Mouse (Mus musculus) cerebellum, adult 11-12 months (tissue): Measurements from ENCODE around the gene Szt2.

Experiments used
- DNase-seq: peaks from one replicate; pipeline ENCODE4 v3.0.0; 2022

Gene Szt2

DNA sequence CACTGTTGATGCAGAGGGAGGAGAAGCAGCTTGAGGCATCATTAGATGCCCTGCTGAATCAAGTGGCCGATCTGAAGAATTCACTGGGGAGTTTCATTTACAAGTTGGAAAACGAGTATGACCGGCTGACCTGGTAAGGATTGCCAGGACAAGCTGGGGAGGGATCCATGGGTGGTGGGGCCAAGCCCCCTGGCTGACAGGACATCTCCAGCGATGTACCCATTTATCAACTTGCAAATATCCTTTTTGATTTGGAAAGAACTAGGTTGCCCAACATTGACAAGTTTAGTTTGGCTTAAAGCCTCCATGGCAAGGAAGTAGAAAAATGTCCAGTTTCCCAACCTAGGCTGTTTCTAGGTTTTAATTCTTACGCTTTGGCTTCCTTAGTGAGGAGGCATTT, 1.8 kb upstream of the Szt2 start:
- DNase-seq, result no peak

DNA sequence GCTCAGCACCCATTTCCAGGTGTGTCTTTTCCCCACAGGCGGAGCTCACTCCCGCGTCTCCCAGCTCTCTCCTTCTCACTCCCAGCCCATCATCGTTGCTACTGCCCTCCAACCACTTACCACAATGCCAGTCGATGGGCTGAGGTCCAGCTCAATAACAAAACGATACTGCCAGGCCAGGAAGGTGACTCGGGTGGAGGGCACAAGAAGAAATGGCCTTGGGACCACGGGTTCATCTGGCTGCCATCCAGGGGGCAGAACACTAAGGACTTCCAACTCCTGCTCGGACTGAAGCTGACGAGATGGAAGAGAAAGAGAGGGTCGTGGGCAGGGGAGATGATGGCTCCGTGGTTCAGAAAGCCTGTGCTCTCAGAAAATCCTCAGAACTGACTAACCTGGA, 6.4 kb downstream of the Szt2 start:
- no peak for DNase-seq

- DNase-seq, result no peak
Measured at GRCm38 (mm10) chr4:118401918-118402317, 7.2 kb downstream of the Szt2 start.

GRCm38 (mm10) chr4:118401421-118401820, 7.7 kb downstream of the Szt2 start:
- DNase-seq, result no peak

GRCm38 (mm10) chr4:118398400-118398799, 10.7 kb downstream of the Szt2 start:
- DNase-seq, result no peak

DNA sequence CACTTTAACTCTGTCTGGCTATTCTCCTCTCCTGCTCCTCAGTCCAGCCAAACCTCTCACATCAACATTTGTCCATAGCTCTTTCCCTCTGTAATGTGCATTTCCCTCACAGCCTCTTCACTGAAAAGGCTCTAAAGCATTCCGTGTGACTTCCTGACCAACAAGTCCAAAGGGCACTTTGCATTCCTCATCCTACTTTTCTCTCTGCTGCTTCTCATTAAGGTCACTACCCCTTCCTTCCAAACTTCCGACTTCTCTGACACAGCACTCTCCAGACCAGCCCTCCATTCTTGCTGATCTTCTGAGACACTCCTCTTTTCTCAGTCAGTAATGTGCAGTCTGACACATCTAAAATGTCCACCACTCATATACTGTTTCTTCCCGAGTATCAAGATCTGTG, 12.6 kb downstream of the Szt2 start:
- DNase-seq, result no peak

DNA sequence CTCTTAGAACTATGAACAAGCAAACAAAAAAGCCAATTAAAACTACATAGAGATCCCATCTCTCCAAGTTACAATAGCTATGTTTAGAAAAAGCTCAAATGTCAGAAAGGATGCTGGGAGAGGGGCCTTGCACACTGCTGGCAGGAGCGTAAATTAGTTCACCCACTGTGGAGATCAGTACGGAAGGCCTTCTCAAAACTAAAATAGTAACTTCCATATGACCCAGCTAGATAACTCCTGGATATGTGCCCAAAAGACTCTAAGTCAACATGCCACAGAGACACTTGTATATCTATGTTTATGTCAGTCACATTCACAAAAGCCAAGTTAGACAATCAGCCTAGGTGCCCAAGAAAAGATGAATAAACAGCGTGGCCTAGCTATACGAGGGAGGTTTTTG, 13.8 kb downstream of the Szt2 start:
- DNase-seq, result no peak

DNA sequence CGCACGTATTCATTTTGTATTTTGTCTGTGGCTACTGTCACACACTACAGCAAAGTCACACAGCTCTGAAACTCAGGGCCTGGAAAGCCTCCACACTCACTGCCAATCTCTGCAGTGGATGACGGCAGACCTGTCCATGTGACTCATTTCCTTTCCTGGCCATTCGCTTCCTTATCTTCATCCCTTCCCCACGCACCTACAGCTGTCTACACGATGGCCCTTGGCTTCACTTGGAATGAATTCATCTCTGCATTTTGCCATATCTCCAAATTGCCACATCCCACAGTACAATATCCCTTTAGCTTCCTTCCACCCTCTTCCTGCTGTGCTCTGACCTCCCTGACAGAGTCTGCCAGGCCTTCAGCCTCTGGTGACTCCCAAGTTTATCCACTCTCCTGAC, 14.6 kb downstream of the Szt2 start:
- no peak for DNase-seq

- DNase-seq, result no peak
Measured at GRCm38 (mm10) chr4:118390146-118390545, 18.9 kb downstream of the Szt2 start.

DNA sequence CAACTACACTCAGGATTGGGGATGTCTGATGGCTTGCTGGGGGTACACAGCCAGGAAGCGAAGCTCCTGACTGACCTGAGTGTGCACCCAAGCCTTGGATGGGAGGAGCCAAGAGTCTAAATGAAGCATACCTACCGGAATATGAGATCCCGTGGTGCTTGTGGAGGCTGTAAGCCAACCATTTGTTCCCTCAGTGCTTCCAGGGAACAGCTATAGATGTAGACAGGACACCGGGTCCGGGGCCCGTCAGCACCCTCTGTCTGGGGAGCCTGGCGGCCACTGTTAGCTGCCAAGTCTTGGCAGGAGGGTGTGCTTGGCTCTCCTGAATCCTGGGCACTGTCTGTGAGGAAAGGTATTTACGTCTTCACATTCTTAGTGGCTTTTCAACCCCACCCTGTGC, 21.8 kb downstream of the Szt2 start:
- no peak for DNase-seq

- DNase-seq, result no peak
Measured at GRCm38 (mm10) chr4:118383271-118383670, 25.8 kb downstream of the Szt2 start.

GRCm38 (mm10) chr4:118375999-118376398, 33.1 kb downstream of the Szt2 start:
- no peak for DNase-seq

DNA sequence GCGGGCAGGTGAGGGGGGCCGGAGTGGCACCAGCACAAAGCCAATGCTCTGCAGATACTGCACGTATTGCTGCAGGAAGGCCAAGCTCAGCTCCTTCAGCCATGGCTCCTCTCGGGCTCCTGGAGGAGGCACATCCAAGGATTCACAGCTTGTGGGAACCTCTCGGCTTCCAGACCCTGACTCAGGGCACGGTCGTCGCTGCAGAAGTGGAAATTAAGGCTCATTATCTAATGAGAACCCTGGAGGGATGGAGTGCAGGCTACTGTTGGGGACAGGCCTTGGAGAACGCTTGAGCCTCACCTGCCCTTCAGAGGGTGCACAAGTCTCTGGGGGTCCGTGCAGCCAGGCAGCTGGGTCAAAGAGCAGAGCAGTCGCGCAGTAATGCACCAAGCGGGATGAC, 37.3 kb downstream of the Szt2 start:
- no peak for DNase-seq

GRCm38 (mm10) chr4:118368616-118369015, 40.5 kb downstream of the Szt2 start:
- DNase-seq, result no peak

GRCm38 (mm10) chr4:118367551-118367950, 41.5 kb downstream of the Szt2 start:
- no peak for DNase-seq

DNA sequence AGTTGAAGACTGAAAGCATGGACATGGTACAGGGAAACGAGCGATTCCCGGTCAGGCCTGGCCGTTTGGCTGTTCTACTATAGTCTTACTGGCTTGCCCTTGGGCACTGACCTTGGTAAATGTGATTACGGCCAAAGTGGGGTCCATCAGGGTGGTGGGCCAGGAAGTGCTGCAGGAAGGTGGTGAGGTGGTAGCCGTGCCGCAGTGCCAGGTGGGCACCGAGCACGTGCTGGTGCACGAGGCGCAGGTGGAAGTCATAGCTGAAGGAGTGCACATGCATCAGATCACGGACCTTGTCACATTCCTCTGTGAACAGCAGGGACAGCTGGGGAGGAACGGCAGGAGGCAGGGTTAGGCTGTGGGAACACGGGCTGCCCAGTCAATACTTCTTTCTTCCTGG, 43.1 kb downstream of the Szt2 start:
- no peak for DNase-seq

DNA sequence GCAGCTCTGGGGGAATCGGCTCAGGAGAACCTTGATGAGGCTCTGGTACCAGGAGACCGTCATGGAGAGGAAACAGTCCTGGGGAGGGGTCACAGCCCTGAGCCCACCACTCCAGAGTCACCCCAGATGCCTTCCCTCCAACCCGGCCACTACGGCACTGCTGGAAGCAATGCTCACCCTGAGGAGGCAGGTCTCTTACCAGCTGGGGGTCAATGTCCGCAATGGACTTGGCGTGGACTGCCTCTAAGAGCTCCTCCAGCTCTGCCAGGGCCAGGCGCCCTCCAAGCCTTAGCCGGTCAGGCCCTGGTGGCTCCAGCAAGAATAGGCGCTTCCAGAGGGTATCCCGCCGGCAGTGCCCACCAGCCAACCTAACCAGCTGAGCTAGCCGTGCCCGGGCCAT, 44.4 kb downstream of the Szt2 start:
- DNase-seq, result no peak

GRCm38 (mm10) chr4:118363985-118364384, 45.1 kb downstream of the Szt2 start:
- no peak for DNase-seq

GRCm38 (mm10) chr4:118362879-118363278, 46.2 kb downstream of the Szt2 start:
- no peak for DNase-seq

DNA sequence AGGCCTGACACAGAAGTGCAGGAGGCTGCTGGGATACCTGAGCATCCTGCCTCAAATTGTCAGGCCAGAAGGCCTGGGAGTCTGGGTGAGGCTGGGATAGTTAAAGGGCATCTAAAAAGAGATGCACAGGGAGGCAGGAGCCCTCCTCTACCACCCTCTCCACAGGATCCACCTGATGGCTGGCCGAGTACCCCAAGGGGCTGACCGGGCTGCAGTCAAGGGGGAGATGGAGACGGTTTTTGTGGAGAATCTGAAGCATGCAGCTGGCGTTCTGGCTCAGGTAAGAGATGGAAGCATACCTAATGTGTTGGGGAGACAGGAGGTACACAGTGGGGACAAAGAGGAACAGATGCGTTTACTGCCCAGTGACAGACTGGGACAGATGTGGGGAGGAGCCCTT, 47.6 kb downstream of the Szt2 start:
- DNase-seq, result no peak

GRCm38 (mm10) chr4:118359896-118360720, 49.0 kb downstream of the Szt2 start:
- DNase-seq, result peak; percentile 82

GRCm38 (mm10) chr4:118359211-118359895, 49.7 kb downstream of the Szt2 start:
- DNase-seq, result no peak

DNA sequence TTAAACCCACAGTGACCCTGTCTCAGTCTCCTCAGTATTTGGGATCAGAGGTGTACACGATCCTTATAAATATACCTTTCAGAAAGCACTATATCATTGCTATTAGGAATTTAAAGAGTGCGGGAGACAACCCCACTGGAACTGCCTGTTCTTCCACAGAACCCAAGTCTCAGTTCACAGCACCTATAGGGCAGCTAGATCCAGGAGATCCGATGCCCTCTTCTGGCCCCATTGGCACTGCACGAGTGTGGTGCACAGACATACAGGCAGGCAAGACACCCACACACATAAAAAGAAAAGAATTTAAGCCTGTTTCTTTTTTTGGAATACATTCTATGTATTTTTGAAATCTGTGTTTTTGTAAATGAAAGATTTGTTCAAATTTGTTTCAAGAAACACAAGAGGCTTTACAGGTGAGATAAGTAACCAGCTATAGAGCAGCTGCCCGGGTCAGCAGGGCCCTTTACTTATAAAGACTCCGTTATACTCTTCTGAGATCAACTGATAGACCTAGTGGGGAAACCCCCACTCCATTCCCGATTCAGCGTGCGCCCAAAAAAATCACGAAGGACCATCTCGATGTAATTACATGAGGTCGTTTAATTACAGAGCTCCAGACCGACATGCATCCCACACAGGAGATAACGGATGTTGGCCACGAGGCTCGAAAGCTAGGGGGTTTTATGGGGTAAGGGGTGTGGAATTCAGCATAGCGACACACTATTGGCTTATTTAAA, 50.7 kb downstream of the Szt2 start:
- DNase-seq, result no peak

GRCm38 (mm10) chr4:118357504-118357903, 51.6 kb downstream of the Szt2 start:
- no peak for DNase-seq
